Mouse (Mus musculus) megakaryocyte, embryonic 14.5 days (primary cell): ENCODE measurements at regions not wholly inside any gene's neighbourhood (a gene's known extent, or its start where the extent isn't known, plus 50 kb on each side); places are given as distances from the start of the nearest gene placed in this dataset.
A peak's percentile ranks its signal among the peaks of the same experiment; 100 is the strongest.

ENCODE experiments used
- H3K27me3 ChIP-seq: replicated peaks from 2 replicates; pipeline ENCODE3; 2012; ENCODE audit warnings: inconsistent platforms
- H3K36me3 ChIP-seq: replicated peaks from 2 replicates; pipeline ENCODE3; 2012; ENCODE audit warnings: low read length, inconsistent platforms, mixed read lengths
- H3K4me1 ChIP-seq: 2 replicates; pipeline ENCODE4 v1.6.1; 2012; ENCODE audit warnings: inconsistent platforms
- H3K4me3 ChIP-seq: replicated peaks from 2 replicates; pipeline ENCODE3; 2012; ENCODE audit warnings: moderate library complexity, mild to moderate bottlenecking, inconsistent platforms
- H3K9me3 ChIP-seq: 2 replicates; pipeline ENCODE4 v1.6.1; 2012; ENCODE audit warnings: inconsistent platforms
- FLI1 ChIP-seq: IDR thresholded peaks from 2 replicates; pipeline ENCODE4 v1.6.1; 2012; ENCODE audit warnings: low read length, inconsistent platforms, mixed read lengths
- GATA1 ChIP-seq: IDR thresholded peaks from 3 replicates; pipeline ENCODE4 v1.6.1; 2012; ENCODE audit warnings: mixed read lengths, low read length, inconsistent platforms, borderline replicate concordance

- Histone ChIP-seq H3K27me3 (no peaks in the 10 kb centered on the region), H3K36me3 (no peaks in the 10 kb centered on the region), H3K4me1 (no peaks in the 10 kb centered on the region), H3K4me3 (no peak overlapping the region), H3K9me3 (no peaks in the 10 kb centered on the region)
- TF ChIP-seq FLI1 (no peak), GATA1 (no peak)
Observed at GRCm38 (mm10) chr13:5259760-5260159, 601.5 kb upstream of the Klf6 start.

DNA sequence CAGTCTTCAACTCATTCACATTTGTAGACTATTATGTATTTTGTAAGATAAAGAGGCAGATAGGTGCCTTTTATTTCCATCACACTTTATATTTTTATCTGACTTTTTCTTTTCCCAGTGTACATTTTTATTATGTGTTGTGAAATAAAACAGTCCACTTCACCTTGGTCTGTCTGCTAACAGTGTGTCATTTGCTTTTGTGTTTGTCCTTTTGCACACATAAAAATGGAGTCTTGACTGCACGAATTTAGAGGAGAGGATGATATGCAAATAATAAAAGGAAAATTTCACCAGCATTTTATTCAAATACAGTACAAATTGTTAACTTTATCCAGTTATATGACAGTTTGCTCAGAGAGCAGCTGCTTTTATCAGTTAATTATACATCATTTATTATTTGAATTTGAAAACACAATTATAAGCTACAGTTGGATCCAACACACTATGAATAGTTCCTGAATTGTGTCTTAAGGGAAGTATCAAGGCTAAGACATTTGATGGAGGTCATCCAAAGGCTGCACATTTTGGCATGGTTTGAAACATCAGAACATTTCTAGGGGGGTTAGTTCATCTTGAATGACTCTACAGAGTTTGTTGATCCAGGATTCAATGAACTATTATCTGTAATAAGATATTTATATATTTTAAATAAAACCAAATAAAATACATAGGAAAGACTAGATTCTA lies 588.6 kb upstream of the Klf6 start:
- Histone ChIP-seq H3K36me3 (no peaks in the 10 kb centered on the region), H3K9me3 (no peaks in the 10 kb centered on the region), H3K4me1 (no peaks in the 10 kb centered on the region), H3K27me3 (no peaks in the 10 kb centered on the region), H3K4me3 (no peak overlapping the region)
- TF ChIP-seq FLI1 (no peak), GATA1 (no peak)

DNA sequence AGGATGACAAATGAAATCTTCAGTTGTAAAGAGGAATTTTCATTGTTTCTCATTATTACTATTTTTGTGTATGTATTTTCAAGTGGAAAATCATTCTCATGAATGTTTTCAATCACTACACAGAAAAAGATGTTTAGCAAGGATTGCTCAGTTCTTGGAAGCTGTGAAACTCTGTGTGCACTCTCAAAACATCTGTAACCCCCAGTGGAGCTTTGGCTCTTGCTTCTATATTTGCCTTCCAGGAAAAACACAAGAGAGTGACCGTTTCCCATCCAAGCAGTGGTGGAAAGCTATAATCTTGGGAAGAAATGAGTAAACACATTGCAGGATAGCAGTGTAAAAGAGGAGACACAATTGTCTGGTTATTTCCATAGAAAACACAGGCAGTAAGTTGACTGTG lies 584.7 kb upstream of the Klf6 start:
- Histone ChIP-seq H3K4me3 (no peak overlapping the region), H3K36me3 (no peaks in the 10 kb centered on the region), H3K9me3 (no peaks in the 10 kb centered on the region), H3K27me3 (no peaks in the 10 kb centered on the region), H3K4me1 (no peaks in the 10 kb centered on the region)
- no peak for TF ChIP-seq GATA1
- no peak for TF ChIP-seq FLI1

GRCm38 (mm10) chr13:5289753-5290449 lies 571.4 kb upstream of the Klf6 start:
- no peaks in the 10 kb centered on the region for H3K27me3 ChIP-seq
- no peak overlapping the region for H3K4me3 ChIP-seq
- H3K4me1 ChIP-seq = no peaks in the 10 kb centered on the region
- TF ChIP-seq GATA1 (no peak), FLI1 (no peak)
- no peaks in the 10 kb centered on the region for H3K36me3 ChIP-seq
- H3K9me3 ChIP-seq = no peaks in the 10 kb centered on the region

DNA sequence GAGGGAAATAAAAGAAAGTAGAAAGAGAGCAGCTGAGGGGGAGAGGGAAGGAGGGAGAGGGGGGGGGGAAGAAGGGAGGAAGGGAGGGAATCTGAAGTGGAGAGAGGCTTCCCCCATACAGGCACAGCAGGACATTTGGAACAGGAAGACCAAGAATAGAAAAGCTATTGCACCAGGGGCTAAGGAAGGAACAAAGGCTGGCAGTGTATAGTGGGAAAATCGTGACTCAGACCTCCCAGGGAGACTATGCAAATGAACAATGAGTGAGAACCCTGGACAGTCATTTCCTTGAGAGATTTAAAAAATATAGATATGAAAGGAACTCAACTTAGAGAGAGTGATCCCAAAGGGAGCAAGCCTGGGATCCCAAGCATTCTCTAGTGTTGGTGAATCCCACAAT lies 559.1 kb upstream of the Klf6 start:
- H3K4me3 ChIP-seq = peak overlapping the region; percentile 40
- no peaks in the 10 kb centered on the region for H3K27me3 ChIP-seq
- H3K36me3 ChIP-seq = no peaks in the 10 kb centered on the region
- peaks cover 10% of the 10 kb centered on the region for H3K4me1 ChIP-seq
- no peak for TF ChIP-seq FLI1
- no peak for TF ChIP-seq GATA1
- no peaks in the 10 kb centered on the region for H3K9me3 ChIP-seq

DNA sequence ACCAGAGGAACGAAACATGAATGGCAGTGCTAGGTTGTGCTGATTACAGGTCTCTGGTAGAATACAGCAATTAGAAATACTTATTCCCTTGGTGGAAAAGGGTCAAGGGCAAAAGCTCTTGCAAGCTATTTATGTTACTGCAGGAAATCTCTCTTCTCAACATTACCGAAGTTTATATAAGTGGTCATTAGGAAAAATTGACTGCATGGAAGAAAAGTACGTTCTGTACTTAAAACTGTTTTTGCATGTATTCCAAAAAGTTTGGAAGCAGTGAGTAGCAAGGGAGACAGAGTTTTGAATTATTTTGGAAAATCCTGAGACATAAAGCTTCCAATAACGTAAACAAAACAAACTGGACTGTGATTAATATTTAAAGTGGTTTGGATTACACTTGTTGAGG lies 554.6 kb upstream of the Klf6 start:
- Histone ChIP-seq H3K4me1 (peaks cover 6% of the 10 kb centered on the region), H3K9me3 (no peaks in the 10 kb centered on the region), H3K36me3 (no peaks in the 10 kb centered on the region), H3K27me3 (no peaks in the 10 kb centered on the region), H3K4me3 (no peak overlapping the region)
- TF ChIP-seq FLI1 = no peak
- TF ChIP-seq GATA1 = no peak

DNA sequence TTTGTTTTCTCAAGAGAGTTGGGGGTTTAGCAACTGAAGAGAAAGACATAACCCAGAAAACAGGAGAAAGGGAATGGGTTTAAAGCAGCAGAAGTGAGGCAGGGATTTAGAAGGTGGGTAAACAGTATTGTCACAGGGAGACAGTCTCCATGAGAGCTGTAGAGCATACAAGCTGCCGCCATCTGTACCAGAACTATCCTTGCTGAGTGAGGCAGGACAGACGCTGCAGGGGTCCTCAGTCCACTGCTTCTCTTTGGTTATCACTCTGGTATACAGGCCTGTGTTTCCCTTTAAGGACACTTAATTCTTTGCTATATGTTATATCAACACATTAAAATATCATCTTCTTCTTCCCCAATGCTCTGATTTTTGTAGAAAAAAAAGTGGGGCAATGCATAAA lies 548.0 kb upstream of the Klf6 start:
- H3K4me3 ChIP-seq = no peak overlapping the region
- TF ChIP-seq FLI1 (no peak), GATA1 (no peak)
- no peaks in the 10 kb centered on the region for H3K27me3 ChIP-seq
- no peaks in the 10 kb centered on the region for H3K36me3 ChIP-seq
- no peaks in the 10 kb centered on the region for H3K4me1 ChIP-seq
- no peaks in the 10 kb centered on the region for H3K9me3 ChIP-seq

DNA sequence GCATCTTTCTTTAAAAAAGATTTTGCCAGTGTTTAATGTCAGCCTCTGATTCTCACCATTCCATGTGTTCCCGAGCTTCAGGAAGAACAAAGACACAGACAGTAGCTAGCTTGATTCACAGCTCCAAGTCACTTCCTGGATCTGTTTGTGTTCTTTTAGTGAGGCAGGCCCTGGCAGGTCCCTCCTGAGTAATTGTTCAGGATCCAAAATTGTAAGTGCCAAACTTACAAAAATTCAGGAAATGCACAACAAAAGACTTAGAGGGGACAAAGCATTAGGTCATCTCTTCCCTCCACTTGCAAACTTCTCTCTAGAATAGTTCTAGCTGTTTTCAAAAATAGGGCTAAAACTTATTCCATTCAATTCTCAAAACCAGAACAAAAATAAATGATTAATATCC lies 546.3 kb upstream of the Klf6 start:
- H3K36me3 ChIP-seq = no peaks in the 10 kb centered on the region
- H3K27me3 ChIP-seq = no peaks in the 10 kb centered on the region
- TF ChIP-seq FLI1 (no peak), GATA1 (no peak)
- H3K4me3 ChIP-seq = no peak overlapping the region
- H3K4me1 ChIP-seq = no peaks in the 10 kb centered on the region
- no peaks in the 10 kb centered on the region for H3K9me3 ChIP-seq

GRCm38 (mm10) chr13:5317941-5318856 lies 543.1 kb upstream of the Klf6 start:
- Histone ChIP-seq H3K9me3 (no peaks in the 10 kb centered on the region), H3K4me1 (no peaks in the 10 kb centered on the region), H3K36me3 (no peaks in the 10 kb centered on the region), H3K27me3 (no peaks in the 10 kb centered on the region), H3K4me3 (no peak overlapping the region)
- TF ChIP-seq GATA1 (no peak), FLI1 (no peak)

DNA sequence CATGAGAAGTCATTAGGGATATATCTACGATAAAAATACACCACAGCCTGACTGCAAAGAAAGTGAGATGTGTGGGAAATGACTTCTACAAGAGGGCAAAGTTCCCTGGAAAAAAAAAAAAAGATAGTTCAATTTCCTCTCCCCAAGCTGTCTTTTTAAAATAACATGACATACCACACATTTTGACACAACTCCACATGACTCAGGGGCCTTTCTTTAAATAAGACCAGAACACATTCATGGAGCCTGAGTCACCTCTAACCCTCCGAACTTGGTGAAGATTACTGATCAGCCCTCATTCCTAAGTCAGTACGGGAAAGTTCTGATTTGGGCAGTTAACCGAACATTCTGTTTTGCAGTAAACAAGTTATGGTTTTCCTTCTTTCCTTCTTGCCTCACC lies 515.6 kb upstream of the Klf6 start:
- H3K36me3 ChIP-seq = no peaks in the 10 kb centered on the region
- no peaks in the 10 kb centered on the region for H3K9me3 ChIP-seq
- H3K4me1 ChIP-seq = no peaks in the 10 kb centered on the region
- no peak overlapping the region for H3K4me3 ChIP-seq
- TF ChIP-seq GATA1 (no peak), FLI1 (no peak)
- no peaks in the 10 kb centered on the region for H3K27me3 ChIP-seq
